Mouse (Mus musculus) kidney, adult 2 months (tissue): Measurements from ENCODE around the gene Pitpnm3. TPM values are rescaled to one million over a fixed set of nuclear protein-coding genes. Genes with fewer than 3 reads are reported as not detected.
A peak's percentile ranks its signal among the peaks of the same experiment; 100 is the strongest.

ENCODE experiments used
- DNase-seq: peaks from one replicate; pipeline ENCODE4 v3.0.0; 2021
- H3K27ac ChIP-seq: fragments of 200-500 bp; 2 replicates; pipeline ENCODE4 v1.5.1; 2012; ENCODE audit warnings: low read depth, low read length, control low read depth, inconsistent platforms; ENCODE audit not compliant: insufficient read depth
- H3K27me3 ChIP-seq: fragments of 200-500 bp; replicated peaks from 2 replicates; pipeline ENCODE4 v1.6.1; 2012; ENCODE audit warnings: mild to moderate bottlenecking, moderate library complexity, low read length, inconsistent platforms; ENCODE audit not compliant: control insufficient read depth, insufficient read depth
- H3K36me3 ChIP-seq: fragments of 200-500 bp; 2 replicates; pipeline ENCODE4 v1.6.1; 2012; ENCODE audit warnings: mild to moderate bottlenecking, moderate library complexity, low read length, inconsistent platforms; ENCODE audit not compliant: control insufficient read depth, insufficient read depth
- H3K4me1 ChIP-seq: fragments of 200-500 bp; 2 replicates; pipeline ENCODE4 v1.6.1; 2011; ENCODE audit warnings: low read length; ENCODE audit not compliant: control insufficient read depth, insufficient read depth
- H3K4me3 ChIP-seq: fragments of 200-500 bp; 2 replicates; pipeline ENCODE4 v1.5.1; 2011; ENCODE audit warnings: mild to moderate bottlenecking, low read depth, low read length, control low read depth; ENCODE audit not compliant: insufficient read depth
- CTCF ChIP-seq: fragments of 200-500 bp; conservative IDR thresholded peaks from 2 replicates; pipeline ENCODE4 v1.5.1; 2011; ENCODE audit warnings: low read depth, mild to moderate bottlenecking, control low read depth, low read length, moderate library complexity, mixed read lengths; ENCODE audit not compliant: insufficient read depth, insufficient read length
- POLR2A ChIP-seq: fragments of 200-500 bp; IDR thresholded peaks from one replicate; pipeline ENCODE4 v1.6.1; 2011; ENCODE audit warnings: low read depth, low read length, control low read depth
- WGBS: fragments of 180-500 bp; shearing (Covaris S2); methylation state at CpG from one replicate; pipeline ENCODE4 v1.1.7; 2018; 5-methylcytosine and 5-hydroxymethylcytosine counted together
- polyA plus RNA-seq: library from polyadenylated mRNA; depleted of rRNA; stranded (reverse); fragments of >200 nt; gene quantifications from 2 replicates; pipeline ENCODE4 v1.2.3, GENCODE M21; 2012; rRNA removed

Pitpnm3 gene
- polyA plus RNA-seq, 1 experiment, result 4.7 TPM

DNA sequence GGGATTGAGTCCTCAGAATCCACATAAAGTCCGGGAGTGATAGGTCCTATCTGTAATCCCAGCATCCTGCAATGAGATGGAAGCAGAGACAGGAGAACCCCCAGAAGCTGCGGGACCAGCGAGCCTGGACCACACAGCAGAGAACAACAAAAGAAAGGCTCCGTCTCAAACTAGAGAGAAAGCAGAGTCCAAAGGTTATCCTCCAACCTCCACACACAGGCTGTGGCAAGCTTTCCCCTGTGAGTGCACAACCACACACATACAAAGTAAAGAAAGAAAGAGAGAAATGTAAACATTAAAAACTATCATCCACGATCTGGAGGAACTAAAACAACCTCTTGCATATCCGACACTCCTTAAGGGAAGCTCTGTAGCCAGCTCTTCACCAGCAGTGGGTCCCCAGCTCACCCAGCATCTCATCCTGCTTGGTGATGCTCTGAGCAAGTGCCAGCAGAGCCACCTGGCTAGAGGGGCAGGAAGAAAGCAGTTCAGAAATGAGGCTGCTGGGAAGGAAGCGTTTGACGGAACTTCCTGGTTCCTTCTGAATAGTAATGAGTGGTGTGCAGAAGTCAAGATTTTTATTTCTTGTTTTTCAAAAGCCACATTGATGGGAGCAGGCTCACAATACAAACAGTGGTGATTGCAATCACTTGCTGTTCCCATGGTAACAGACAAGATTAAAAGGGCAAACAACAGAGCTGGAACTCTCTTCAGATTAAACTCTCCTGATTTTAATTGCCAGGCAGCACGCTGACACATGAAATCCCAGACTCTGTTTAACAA lies 124.4 kb downstream of the Pitpnm3 start:
- 42% methylated on average over 9 of the region's 9 CpGs for WGBS
- Histone ChIP-seq H3K4me1 (no peaks in the 10 kb centered on the region), H3K4me3 (no peak overlapping the region), H3K27me3 (no peaks in the 10 kb centered on the region), H3K36me3 (no peaks in the 10 kb centered on the region), H3K27ac (no peak overlapping the region)
- TF ChIP-seq CTCF (no peak), POLR2A (no peak)
- DNase-seq, result no peak

DNA sequence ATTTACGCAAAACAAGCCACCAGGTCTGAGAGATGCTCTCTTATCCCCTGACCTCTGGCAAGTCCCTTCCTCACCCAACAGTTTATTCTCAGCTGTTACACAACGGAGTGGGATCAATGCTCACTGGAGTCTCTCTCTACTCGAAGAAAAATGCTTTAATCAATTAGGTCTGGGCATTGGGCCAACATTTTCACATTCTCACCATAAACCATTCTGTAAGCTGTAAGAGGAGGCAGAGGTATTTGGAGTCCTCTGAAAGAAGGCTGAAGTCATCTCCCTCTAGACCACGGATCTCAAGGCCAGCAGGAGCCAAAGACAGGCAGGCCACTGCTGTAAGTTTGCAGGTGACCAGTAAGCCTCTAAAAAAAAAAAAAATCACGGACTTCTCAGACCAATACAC lies 125.2 kb downstream of the Pitpnm3 start:
- DNase-seq, result no peak
- TF ChIP-seq POLR2A (no peak), CTCF (no peak)
- no peak overlapping the region for H3K4me3 ChIP-seq
- no peak overlapping the region for H3K27ac ChIP-seq
- H3K27me3 ChIP-seq, result no peaks in the 10 kb centered on the region
- 44% methylated on average over 5 of the region's 5 CpGs for WGBS
- H3K4me1 ChIP-seq, result no peaks in the 10 kb centered on the region
- no peaks in the 10 kb centered on the region for H3K36me3 ChIP-seq

DNA sequence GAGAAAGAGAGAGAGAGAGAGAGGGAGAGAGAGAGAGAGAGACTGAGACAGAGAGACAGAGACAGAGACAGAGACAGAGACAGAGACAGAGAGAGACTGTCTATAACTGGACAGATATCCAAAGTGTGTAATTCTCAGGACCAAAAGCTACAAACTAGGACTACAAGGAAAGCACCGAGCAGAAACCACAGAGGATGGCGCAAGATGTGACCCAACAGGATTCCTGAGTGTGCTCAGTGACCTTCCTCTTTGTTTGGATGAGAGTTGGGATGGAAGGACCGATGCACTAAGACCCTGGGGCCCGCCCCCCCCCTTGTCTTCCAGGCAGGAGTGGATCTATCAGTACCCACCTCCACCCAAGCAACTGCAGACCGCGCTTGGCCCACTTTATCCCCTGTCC lies 130.0 kb downstream of the Pitpnm3 start:
- no peak for DNase-seq
- H3K27ac ChIP-seq, result no peak overlapping the region
- H3K4me1 ChIP-seq, result no peaks in the 10 kb centered on the region
- no peak overlapping the region for H3K4me3 ChIP-seq
- no peaks in the 10 kb centered on the region for H3K27me3 ChIP-seq
- 86% methylated on average over 6 of the region's 6 CpGs for WGBS
- no peaks in the 10 kb centered on the region for H3K36me3 ChIP-seq
- TF ChIP-seq CTCF, result no peak
- no peak for TF ChIP-seq POLR2A

DNA sequence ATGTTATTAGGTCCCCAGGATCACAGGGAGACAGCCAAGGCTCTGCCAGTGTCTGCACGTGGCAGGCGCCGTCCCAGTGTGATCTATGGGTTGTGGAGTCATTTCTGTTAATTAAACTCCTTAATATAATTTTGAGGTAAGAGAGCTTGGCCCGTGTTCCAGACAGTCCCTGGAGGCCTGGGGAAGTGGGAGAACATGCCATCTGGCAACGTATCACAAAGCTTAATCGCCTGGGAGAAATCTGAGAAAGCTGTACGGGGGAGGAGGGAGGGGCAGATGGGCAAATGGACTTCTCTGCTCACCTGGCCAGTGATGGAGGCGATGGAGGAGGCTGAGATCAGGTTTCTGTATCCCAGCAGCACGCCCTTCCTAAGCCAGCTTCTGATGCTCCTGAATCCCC lies 132.4 kb downstream of the Pitpnm3 start:
- TF ChIP-seq CTCF (no peak), POLR2A (no peak)
- no peak overlapping the region for H3K4me3 ChIP-seq
- no peak for DNase-seq
- no peaks in the 10 kb centered on the region for H3K27me3 ChIP-seq
- H3K27ac ChIP-seq, result no peak overlapping the region
- H3K36me3 ChIP-seq, result no peaks in the 10 kb centered on the region
- no peaks in the 10 kb centered on the region for H3K4me1 ChIP-seq
- 20% methylated on average over 9 of the region's 9 CpGs for WGBS

DNA sequence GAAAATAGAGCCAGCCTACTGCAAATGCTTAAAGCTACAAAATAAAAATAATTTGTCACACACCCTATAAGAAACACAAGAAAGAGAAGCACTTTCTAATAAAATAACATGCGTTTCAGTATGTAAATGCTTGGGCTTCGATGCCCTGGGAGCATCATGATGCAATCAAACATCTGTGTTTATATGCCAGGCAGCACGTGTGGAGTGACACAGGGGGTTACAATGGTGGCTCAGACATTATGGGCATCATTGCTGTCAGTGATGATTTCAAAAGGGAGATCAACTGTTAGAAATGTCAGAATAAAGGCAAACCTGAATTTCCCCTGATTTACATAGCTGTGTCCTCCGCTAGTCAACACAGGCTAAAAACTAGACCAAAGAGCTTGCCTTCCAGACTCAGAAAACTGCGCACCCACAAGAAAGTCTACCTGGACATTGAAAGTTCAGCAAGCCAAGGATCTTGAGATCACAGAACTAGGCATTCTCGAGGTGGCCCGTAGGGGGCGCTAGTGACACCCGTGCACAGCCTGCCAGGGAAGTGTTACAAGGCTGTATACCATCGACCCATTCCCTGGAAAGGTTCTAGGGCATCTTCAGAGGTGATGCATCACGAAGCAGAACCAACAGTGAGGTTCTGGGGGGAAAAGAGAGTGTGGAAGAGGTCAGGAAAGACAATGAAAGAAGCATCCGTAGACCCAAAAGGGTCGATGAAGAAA lies 133.3 kb downstream of the Pitpnm3 start:
- TF ChIP-seq CTCF (peak; percentile 59), POLR2A (no peak)
- Histone ChIP-seq H3K36me3 (no peaks in the 10 kb centered on the region), H3K27me3 (no peaks in the 10 kb centered on the region), H3K27ac (no peak overlapping the region), H3K4me3 (no peak overlapping the region), H3K4me1 (no peaks in the 10 kb centered on the region)
- 48% methylated on average over 13 of the region's 13 CpGs for WGBS
- DNase-seq, result peak; percentile 18

DNA sequence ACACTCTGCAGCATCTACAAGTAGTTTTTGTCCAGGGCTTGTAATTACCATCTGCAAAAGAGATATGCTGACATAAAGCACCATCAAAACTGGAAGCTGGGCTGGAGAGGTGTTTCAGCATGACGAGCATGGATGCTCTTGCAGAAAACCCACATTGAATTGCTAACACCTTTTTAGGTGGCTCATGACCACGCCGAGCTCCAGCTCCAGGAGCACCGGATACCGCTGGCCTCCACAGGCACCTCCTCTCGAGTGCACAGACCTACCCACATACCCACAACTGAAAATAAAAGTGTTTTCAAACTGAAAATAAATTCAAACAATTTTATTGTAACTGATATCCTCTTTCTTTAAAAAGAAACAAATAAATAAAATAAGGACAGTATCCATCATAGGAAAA lies 135.4 kb downstream of the Pitpnm3 start:
- 88% methylated on average over 6 of the region's 6 CpGs for WGBS

More for the DNA sequence above, 135.4 kb downstream of the Pitpnm3 start:
- H3K4me3 ChIP-seq, result no peak overlapping the region
- H3K27ac ChIP-seq, result no peak overlapping the region
- TF ChIP-seq CTCF (no peak), POLR2A (no peak)
- no peaks in the 10 kb centered on the region for H3K4me1 ChIP-seq
- no peaks in the 10 kb centered on the region for H3K36me3 ChIP-seq
- no peak for DNase-seq
- no peaks in the 10 kb centered on the region for H3K27me3 ChIP-seq

Other genes starting within 250 kb of the Pitpnm3 start
- gene Aipl1, start 98.3 kb downstream of the Pitpnm3 start, polyA plus RNA-seq, result not detected in 2 replicates
- gene Pimreg, start 93.7 kb downstream of the Pitpnm3 start, polyA plus RNA-seq, result 0.39 and 0.55 TPM in 2 replicates
- 0.20 and 0.23 TPM in 2 replicates for gene Gm43951, start 71.1 kb upstream of the Pitpnm3 start, polyA plus RNA-seq
- gene 4933427D14Rik, start 71.7 kb upstream of the Pitpnm3 start, polyA plus RNA-seq, result 4.6 and 4.8 TPM in 2 replicates
- gene Txndc17, start 71.8 kb upstream of the Pitpnm3 start, polyA plus RNA-seq, result 125 and 149 TPM in 2 replicates
- gene Med31, start 79.8 kb upstream of the Pitpnm3 start, polyA plus RNA-seq, result 8.3 and 9.4 TPM in 2 replicates
- gene Slc13a5, start 131.4 kb upstream of the Pitpnm3 start, polyA plus RNA-seq, result 0.16 and 0.27 TPM in 2 replicates
- 18.7 and 23.9 TPM in 2 replicates for gene Xaf1, start 165.9 kb upstream of the Pitpnm3 start, polyA plus RNA-seq
- 0.07 and 0.11 TPM in 2 replicates for gene Fbxo39, start 178.7 kb upstream of the Pitpnm3 start, polyA plus RNA-seq
- gene Tekt1, start 226.7 kb upstream of the Pitpnm3 start, polyA plus RNA-seq, result 0.13 TPM in 1 of 2 replicates, not detected in the other